10 mouse cellular contexts compared by ENCODE assay signal in genomic region chr12:83874597-83874996, GRCm38 (mm10). TPM values are rescaled to one million over a fixed set of nuclear protein-coding genes. Genes with fewer than 3 reads are reported as not detected.
DNase-seq lines count a peak whose midpoint lies in the region; ATAC-seq lines count a peak whose summit lies in the region.
"Had no signal": no experiment of that assay in that cellular context is flagged by ENCODE, and none has a peak within 500 bp of the region (broad histone marks: within the 10 kb centered on the region; RNA-seq: fewer than 3 reads in every experiment).

No protein-coding gene starts in this region.

- H3K4me3 ChIP-seq in heart, embryonic 12.5 days, result no peak overlapping the region
- no peak overlapping the region for H3K4me3 ChIP-seq in neural tube, embryonic 15.5 days (replicated peaks)
- H3K4me3 ChIP-seq: embryonic facial prominence, embryonic 15.5 days; liver, embryonic 13.5 days had no signal

- 71% methylated on average over 4 of the region's 4 CpGs for WGBS in heart, embryonic 12.5 days
- 97% methylated on average over 4 of the region's 4 CpGs for WGBS in neural tube, embryonic 15.5 days

- no peak overlapping the region for H3K9ac ChIP-seq in heart, embryonic 12.5 days
- H3K9ac ChIP-seq in neural tube, embryonic 15.5 days (replicated peaks), result no peak overlapping the region
- H3K9ac ChIP-seq: embryonic facial prominence, embryonic 15.5 days; liver, embryonic 13.5 days had no signal

- peaks cover 47% of the 10 kb centered on the region for H3K36me3 ChIP-seq in heart, embryonic 12.5 days
- peaks cover 4% of the 10 kb centered on the region; the same call in 1 of the 2 replicates for H3K36me3 ChIP-seq in neural tube, embryonic 15.5 days

- no peaks in the 10 kb centered on the region for H3K27me3 ChIP-seq in heart, embryonic 12.5 days (replicated peaks)
- no peaks in the 10 kb centered on the region for H3K27me3 ChIP-seq in neural tube, embryonic 15.5 days (replicated peaks)
- H3K27me3 ChIP-seq: embryonic facial prominence, embryonic 15.5 days; liver, embryonic 13.5 days had no signal

- no peak for ATAC-seq in heart, embryonic 12.5 days (ENCODE audit: insufficient number of reproducible peaks, low FRiP score)
- ATAC-seq in activated CD4-positive, CD25-positive, alpha-beta regulatory T cell, adult 4 months, result no peak
- no peak for ATAC-seq in neural tube, embryonic 15.5 days (ENCODE audit: low FRiP score)

- H3K27ac ChIP-seq in heart, embryonic 12.5 days (ENCODE audit: poor library complexity, severe bottlenecking), result no peak overlapping the region
- no peak overlapping the region for H3K27ac ChIP-seq in neural tube, embryonic 15.5 days (replicated peaks)
- H3K27ac ChIP-seq: embryonic facial prominence, embryonic 15.5 days; liver, embryonic 13.5 days had no signal

- H3K4me2 ChIP-seq in heart, embryonic 12.5 days, result no peak overlapping the region
- no peak overlapping the region for H3K4me2 ChIP-seq in neural tube, embryonic 15.5 days
- H3K4me2 ChIP-seq: embryonic facial prominence, embryonic 15.5 days; liver, embryonic 13.5 days had no signal

- DNase-seq in heart, adult 18-20 months, result peak; percentile 46 to 57
- peak; percentile 77 for DNase-seq in cerebellum, adult 9-10 months
- peak; percentile 61 for DNase-seq in kidney, postnatal 10 days
- peak; percentile 70 for DNase-seq in lung, postnatal 10 days
- DNase-seq in adrenal gland, adult (ENCODE audit: inconsistent age in 2 of 2, low spot score in 1 of 2), result no peak
- DNase-seq: liver, embryonic 13.5 days had no signal

- H3K4me1 ChIP-seq in heart, embryonic 12.5 days (replicated peaks), result no peaks in the 10 kb centered on the region
- no peaks in the 10 kb centered on the region for H3K4me1 ChIP-seq in neural tube, embryonic 15.5 days
- H3K4me1 ChIP-seq: embryonic facial prominence, embryonic 15.5 days; liver, embryonic 13.5 days had no signal

- no peaks in the 10 kb centered on the region for H3K9me3 ChIP-seq in heart, embryonic 12.5 days (replicated peaks)
- H3K9me3 ChIP-seq in neural tube, embryonic 15.5 days (replicated peaks), result no peaks in the 10 kb centered on the region
- H3K9me3 ChIP-seq: embryonic facial prominence, embryonic 15.5 days; liver, embryonic 13.5 days had no signal

RNA-seq across cellular contexts. Expression of gene Numb, which starts 47.1 kb away (rescaled TPM):
- total RNA-seq in heart, adult 18-20 months (2021), result 10 to 100 TPM; 26.9 to 27.3 TPM
- polyA plus RNA-seq in heart, embryonic 12.5 days (2016; fragmentation: Nextera tagmentation; extraction: Ambion mirVana), result 40.6 and 43.7 TPM in 2 replicates
- 10 to 100 TPM; 27.8 to 34.9 TPM for polyA plus RNA-seq in activated CD4-positive, CD25-positive, alpha-beta regulatory T cell, adult 4 months (2017; shearing (Covaris generic))
- polyA plus RNA-seq in neural tube, embryonic 15.5 days (2015; fragmentation: Nextera tagmentation; extraction: Ambion mirVana), result 14.9 and 17.4 TPM in 2 replicates

Comparison
In these comparisons a context has a peak if more than half of its experiments do, and no peak if none do; other contexts are left out.
1. DNase-seq: peak in heart, adult 18-20 months (2 of 2), cerebellum, adult 9-10 months (single experiment), kidney, postnatal 10 days (single experiment) and lung, postnatal 10 days (single experiment); none in adrenal gland, adult (0 of 2).